Comparison of ENCODE assay signal across 22 mouse cellular contexts in the genomic region with DNA sequence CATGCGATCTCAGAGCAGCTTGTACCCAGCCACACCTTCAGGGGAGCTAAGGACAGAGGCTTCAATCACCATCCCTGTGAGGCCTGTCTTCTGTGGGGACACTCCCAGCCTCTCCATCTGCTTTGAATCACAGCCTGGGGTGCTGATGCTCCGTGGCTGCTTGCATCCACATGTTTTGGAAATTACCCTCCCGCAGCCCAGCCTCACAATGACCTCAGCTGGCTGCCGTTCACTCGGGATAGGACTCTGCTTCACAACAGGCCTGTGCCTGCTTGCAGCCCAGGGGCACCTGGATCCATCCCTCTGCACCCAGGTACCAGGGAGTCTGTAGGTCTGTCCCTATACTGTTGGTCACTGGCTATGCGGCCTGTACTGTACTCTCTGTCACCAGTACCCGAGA.
DNase-seq lines count a peak whose midpoint lies in the region; ATAC-seq and TF ChIP-seq lines count a peak whose summit lies in the region.
"Had no signal": no experiment of that assay in that cellular context is flagged by ENCODE, and none has a peak within 500 bp of the region (broad histone marks: within the 10 kb centered on the region; RNA-seq: fewer than 3 reads in every experiment).

No protein-coding gene starts in this region.

- H3K27ac ChIP-seq in neural tube, embryonic 13.5 days (replicated peaks): no peak overlapping the region
- no peak overlapping the region for H3K27ac ChIP-seq in neural tube, embryonic 15.5 days (replicated peaks)
- no peak overlapping the region for H3K27ac ChIP-seq in intestine, postnatal 0 days (ENCODE audit: low read depth, low read length)
- H3K27ac ChIP-seq: forebrain, embryonic 10.5 days; heart, embryonic 13.5 days; kidney, postnatal 0 days; liver, embryonic 13.5 days had no signal

- no peak for ATAC-seq in neural tube, embryonic 13.5 days (ENCODE audit: low read depth)
- ATAC-seq in neural tube, embryonic 15.5 days (ENCODE audit: low FRiP score): no peak
- ATAC-seq in intestine, postnatal 0 days: no peak
- ATAC-seq: CD4-positive, CD25-positive, alpha-beta regulatory T cell, adult 4 months; hindbrain, embryonic 16.5 days had no signal

- H3K4me2 ChIP-seq in neural tube, embryonic 13.5 days: no peak overlapping the region
- H3K4me2 ChIP-seq in neural tube, embryonic 15.5 days: no peak overlapping the region
- H3K4me2 ChIP-seq in intestine, postnatal 0 days (replicated peaks; ENCODE audit: low read depth): no peak overlapping the region
- H3K4me2 ChIP-seq: heart, embryonic 13.5 days; liver, embryonic 13.5 days; lung, embryonic 14.5 days had no signal

- peak; percentile 16 for DNase-seq in adrenal gland, postnatal 14 days
- no peak for DNase-seq in adrenal gland, adult (ENCODE audit: inconsistent age in 2 of 2, low spot score in 1 of 2)
- DNase-seq in gastrocnemius, postnatal 14 days: peak; percentile 52
- peak; percentile 70 for DNase-seq in skeletal muscle tissue, adult 2 months (ENCODE audit: low read depth, low spot score)
- DNase-seq in cerebellum, adult 9-11 months: no peak
- DNase-seq: adrenal gland, postnatal 36 days; cerebellum, adult 11-12 months; heart, postnatal 4 days; kidney, adult 18-20 months; liver, embryonic 13.5 days; lung, embryonic 14.5 days; lung, postnatal 36 days; spleen, adult 18-20 months; thymus, postnatal 36 days had no signal

- no peak for TF ChIP-seq CTCF in intestine, postnatal 0 days (IDR thresholded peaks at IDR 0.05; ENCODE audit: low read depth)

- H3K9me3 ChIP-seq in neural tube, embryonic 13.5 days: no peaks in the 10 kb centered on the region
- no peaks in the 10 kb centered on the region for H3K9me3 ChIP-seq in neural tube, embryonic 15.5 days (replicated peaks)
- no peaks in the 10 kb centered on the region for H3K9me3 ChIP-seq in intestine, postnatal 0 days (ENCODE audit: control insufficient read depth)
- H3K9me3 ChIP-seq: forebrain, embryonic 10.5 days; heart, embryonic 13.5 days; liver, embryonic 13.5 days had no signal

- H3K9ac ChIP-seq in neural tube, embryonic 13.5 days: 0 out of 2 replicates have a peak overlapping the region, but pooled peaks have one; percentile 3
- H3K9ac ChIP-seq in neural tube, embryonic 15.5 days (replicated peaks): no peak overlapping the region
- no peak overlapping the region for H3K9ac ChIP-seq in intestine, postnatal 0 days (ENCODE audit: low read depth, low read length)
- H3K9ac ChIP-seq: heart, embryonic 13.5 days; liver, embryonic 13.5 days; lung, embryonic 14.5 days had no signal

- intact Hi-C loops in gastrocnemius, postnatal 14 days (cut with DNase I; ENCODE audit: low total_unique reads): no loop called here

- WGBS in neural tube, embryonic 13.5 days: 68% methylated on average over 7 of the region's 7 CpGs
- WGBS in neural tube, embryonic 15.5 days: 66% methylated on average over 7 of the region's 7 CpGs
- WGBS in intestine, postnatal 0 days: 81% methylated on average over 7 of the region's 7 CpGs

- H3K4me3 ChIP-seq in neural tube, embryonic 13.5 days: no peak overlapping the region
- H3K4me3 ChIP-seq in neural tube, embryonic 15.5 days (replicated peaks): no peak overlapping the region
- H3K4me3 ChIP-seq in intestine, postnatal 0 days (ENCODE audit: low read depth, low read length): no peak overlapping the region
- H3K4me3 ChIP-seq: forebrain, embryonic 10.5 days; heart, embryonic 13.5 days; liver, embryonic 13.5 days had no signal

- no peaks in the 10 kb centered on the region for H3K36me3 ChIP-seq in neural tube, embryonic 13.5 days
- no peaks in the 10 kb centered on the region for H3K36me3 ChIP-seq in neural tube, embryonic 15.5 days
- no peaks in the 10 kb centered on the region for H3K36me3 ChIP-seq in intestine, postnatal 0 days (ENCODE audit: control insufficient read depth, insufficient read depth)
- H3K36me3 ChIP-seq: forebrain, embryonic 10.5 days; heart, embryonic 13.5 days; liver, embryonic 13.5 days had no signal

- no peaks in the 10 kb centered on the region for H3K27me3 ChIP-seq in neural tube, embryonic 13.5 days
- H3K27me3 ChIP-seq in neural tube, embryonic 15.5 days (replicated peaks): no peaks in the 10 kb centered on the region
- H3K27me3 ChIP-seq in intestine, postnatal 0 days (replicated peaks; ENCODE audit: control insufficient read depth, insufficient read depth, low read length): no peaks in the 10 kb centered on the region
- H3K27me3 ChIP-seq: liver, embryonic 13.5 days had no signal

- no peaks in the 10 kb centered on the region for H3K4me1 ChIP-seq in neural tube, embryonic 13.5 days (replicated peaks)
- H3K4me1 ChIP-seq in neural tube, embryonic 15.5 days: no peaks in the 10 kb centered on the region
- H3K4me1 ChIP-seq in intestine, postnatal 0 days (replicated peaks; ENCODE audit: control insufficient read depth, insufficient read depth, low read length): no peaks in the 10 kb centered on the region

Comparison
In these comparisons a context has a peak if more than half of its experiments do, and no peak if none do; other contexts are left out.
1. DNase-seq: peak in adrenal gland, postnatal 14 days (single experiment), gastrocnemius, postnatal 14 days (single experiment) and skeletal muscle tissue, adult 2 months (single experiment); none in adrenal gland, adult (0 of 2) and cerebellum, adult 9-11 months (single experiment).